Mouse (Mus musculus): Measurements from ENCODE around the gene Spef1. TPM values are rescaled to one million over a fixed set of nuclear protein-coding genes. Genes with fewer than 3 reads are reported as not detected.

Spef1 gene
- polyA plus RNA-seq, 1 experiment from 2014 or later: 5.8 TPM

DNA sequence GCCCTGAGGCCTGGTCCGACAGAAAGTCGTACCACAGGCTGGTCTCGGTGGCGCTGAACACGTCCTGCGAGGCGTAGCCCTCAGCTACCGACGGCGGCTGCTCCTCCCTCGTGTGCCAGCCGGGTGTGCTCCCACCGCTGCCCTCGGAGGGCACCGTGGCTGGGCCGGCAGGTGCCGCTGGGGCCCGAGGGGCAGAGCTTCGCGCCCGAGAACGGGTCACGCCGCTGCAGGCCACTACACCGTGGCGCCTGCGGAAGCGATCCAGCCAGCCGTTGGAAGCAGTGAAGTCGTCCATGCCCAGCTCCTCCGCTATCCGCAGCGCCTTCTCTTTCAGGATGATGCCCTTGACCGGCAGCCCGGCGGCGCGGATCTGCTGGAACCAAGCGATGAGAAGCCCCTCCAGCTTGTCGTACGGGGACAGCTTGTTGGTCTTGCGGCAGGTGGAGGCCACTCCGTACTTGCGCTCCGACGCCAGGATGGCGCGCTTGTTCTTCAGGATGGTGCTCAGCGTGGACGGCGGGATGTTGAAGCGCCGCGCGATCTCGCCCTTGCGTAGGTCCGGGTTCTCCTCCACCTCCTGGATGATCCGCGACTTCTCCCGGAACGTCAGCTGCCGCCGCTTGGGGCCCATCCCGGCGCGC, 7.7 kb downstream of the Spef1 start:
- peak; percentile 21; the same call in 1 of the 2 replicates for ATAC-seq (ENCODE audit: borderline replicate concordance, extremely low read depth, low FRiP score, low TSS enrichment)
- H3K27me3 ChIP-seq: no peaks in the 10 kb centered on the region
- peak overlapping the region; percentile 88 for H3K9ac ChIP-seq
- H3K36me3 ChIP-seq: 0 out of 2 replicates have a peak, but pooled peaks cover 4% of the 10 kb centered on the region
- no peaks in the 10 kb centered on the region for H3K9me3 ChIP-seq
- peaks cover 42% of the 10 kb centered on the region for H3K4me1 ChIP-seq
- WGBS: under 1% methylated on average over 63 of the region's 67 CpGs
- peak overlapping the region; percentile 93 for H3K27ac ChIP-seq
- H3K4me3 ChIP-seq: peak overlapping the region; percentile 77
- peak overlapping the region; percentile 91 for H3K4me2 ChIP-seq

DNA sequence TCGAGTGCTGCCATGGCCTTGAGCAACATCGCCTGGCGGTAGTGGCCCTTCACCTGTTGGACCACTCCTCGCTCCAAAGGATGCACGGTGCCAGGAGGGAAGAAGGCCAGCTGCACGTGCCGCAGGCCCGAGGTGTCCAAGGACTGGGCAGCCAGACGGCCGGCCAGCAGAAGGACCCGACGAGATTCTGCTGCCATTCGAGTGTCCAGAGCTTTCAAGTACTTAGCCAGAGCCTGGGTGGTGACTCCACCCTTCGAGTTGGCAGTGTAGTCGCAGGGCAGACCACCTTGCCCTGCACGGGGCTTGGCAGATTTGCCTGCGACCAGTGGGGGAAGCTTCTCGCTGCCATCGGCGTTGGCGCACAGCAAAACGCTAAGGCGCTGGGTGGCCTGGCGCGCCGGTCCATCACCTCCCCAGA, 8.2 kb downstream of the Spef1 start:
- no peaks in the 10 kb centered on the region for H3K9me3 ChIP-seq
- H3K36me3 ChIP-seq: 0 out of 2 replicates have a peak, but pooled peaks cover 4% of the 10 kb centered on the region
- H3K9ac ChIP-seq: peak overlapping the region; percentile 88
- H3K4me1 ChIP-seq: peaks cover 46% of the 10 kb centered on the region
- peak overlapping the region; percentile 91 for H3K4me2 ChIP-seq
- peak overlapping the region; percentile 77 for H3K4me3 ChIP-seq
- H3K27ac ChIP-seq: peak overlapping the region; percentile 93
- ATAC-seq (ENCODE audit: borderline replicate concordance, extremely low read depth, low FRiP score, low TSS enrichment): no peak
- 27% methylated on average over 26 of the region's 26 CpGs for WGBS
- H3K27me3 ChIP-seq: no peaks in the 10 kb centered on the region

DNA sequence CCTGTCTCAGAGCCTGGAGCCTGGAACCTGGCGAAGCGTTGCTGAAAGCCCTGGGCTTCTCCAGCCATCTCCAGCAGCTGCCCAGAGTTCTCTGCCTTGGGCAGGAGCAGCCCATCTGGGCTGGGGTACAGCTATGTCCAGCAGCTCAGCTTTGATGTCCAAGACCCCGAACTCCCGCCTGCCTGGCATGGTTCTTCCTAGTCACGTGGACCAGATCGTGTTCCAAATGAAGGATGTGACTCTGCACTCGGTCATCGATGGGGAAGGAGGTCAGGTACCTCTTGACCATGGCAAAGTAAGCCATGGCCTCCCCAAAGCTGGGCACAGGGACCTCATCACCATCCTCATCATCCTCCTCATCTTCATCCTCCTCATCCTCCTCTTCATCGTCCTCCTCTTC, 9.2 kb downstream of the Spef1 start:
- peak overlapping the region; percentile 60; the same call in 1 of the 2 replicates for H3K27ac ChIP-seq

DNA sequence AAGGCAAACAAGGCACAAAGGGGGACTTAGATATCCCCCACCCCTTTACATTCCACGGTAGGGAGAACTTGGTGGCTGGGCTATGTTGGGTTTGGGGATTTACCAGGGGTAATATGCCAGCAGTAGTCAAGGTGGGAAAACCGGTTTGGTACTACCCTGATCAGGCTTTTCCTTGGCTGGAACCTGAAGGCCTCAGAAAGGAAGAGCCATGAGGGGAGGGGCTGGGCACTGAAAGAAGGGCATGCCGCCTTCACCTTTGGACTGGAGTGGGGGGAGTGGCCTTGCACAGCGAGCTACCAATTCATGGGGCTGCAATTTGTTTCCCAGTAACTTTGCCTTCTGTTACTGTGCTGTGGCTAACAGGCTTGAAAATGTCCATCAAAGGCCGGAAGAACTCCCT, 10.6 kb downstream of the Spef1 start:
- Histone ChIP-seq H3K27ac (peak overlapping the region; percentile 60), H3K27me3 (peaks cover 20% of the 10 kb centered on the region), H3K9me3 (no peaks in the 10 kb centered on the region), H3K36me3 (0 out of 2 replicates have a peak, but pooled peaks cover 4% of the 10 kb centered on the region), H3K4me3 (no peak overlapping the region; the same call in 1 of the 2 replicates), H3K4me1 (peaks cover 48% of the 10 kb centered on the region), H3K9ac (no peak overlapping the region), H3K4me2 (peak overlapping the region; percentile 91)
- ATAC-seq (ENCODE audit: borderline replicate concordance, extremely low read depth, low FRiP score, low TSS enrichment): peak; percentile 21; the same call in 1 of the 2 replicates
- WGBS: 48% methylated on average over 5 of the region's 5 CpGs

More for the DNA sequence above, 9.2 kb downstream of the Spef1 start:
- peaks cover 46% of the 10 kb centered on the region for H3K4me1 ChIP-seq
- 0 out of 2 replicates have a peak, but pooled peaks cover 6% of the 10 kb centered on the region for H3K27me3 ChIP-seq
- H3K36me3 ChIP-seq: 0 out of 2 replicates have a peak, but pooled peaks cover 4% of the 10 kb centered on the region
- no peak for ATAC-seq (ENCODE audit: borderline replicate concordance, extremely low read depth, low FRiP score, low TSS enrichment)
- peak overlapping the region; percentile 91 for H3K4me2 ChIP-seq
- no peaks in the 10 kb centered on the region for H3K9me3 ChIP-seq
- H3K9ac ChIP-seq: 0 out of 2 replicates have a peak overlapping the region, but pooled peaks have one; percentile 27
- 80% methylated on average over 9 of the region's 9 CpGs for WGBS
- peak overlapping the region; percentile 77 for H3K4me3 ChIP-seq

DNA sequence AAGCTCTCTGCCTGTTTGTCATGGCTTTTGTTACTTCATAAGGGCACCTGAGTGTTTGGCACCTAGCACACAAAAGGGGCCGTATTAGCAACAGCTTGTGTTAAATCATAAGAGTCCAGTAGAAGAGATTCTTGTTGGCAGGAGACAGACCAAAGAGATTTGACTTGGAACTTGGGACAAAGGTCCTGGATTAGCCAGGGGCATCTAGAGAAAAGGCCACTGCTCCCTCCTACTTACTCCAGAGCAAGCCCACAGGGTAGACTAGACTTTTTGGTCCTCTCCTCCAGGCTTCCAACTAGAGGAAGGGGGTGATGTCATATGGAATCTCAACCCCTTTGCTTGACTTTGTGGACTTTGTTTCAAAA, 11.2 kb downstream of the Spef1 start:
- peaks cover 51% of the 10 kb centered on the region for H3K4me1 ChIP-seq
- H3K9me3 ChIP-seq: no peaks in the 10 kb centered on the region
- H3K9ac ChIP-seq: no peak overlapping the region
- H3K27me3 ChIP-seq: peaks cover 26% of the 10 kb centered on the region
- 0 out of 2 replicates have a peak overlapping the region, but pooled peaks have one; percentile 91 for H3K4me2 ChIP-seq
- H3K36me3 ChIP-seq: 0 out of 2 replicates have a peak, but pooled peaks cover 4% of the 10 kb centered on the region
- no peak overlapping the region for H3K4me3 ChIP-seq
- ATAC-seq (ENCODE audit: borderline replicate concordance, extremely low read depth, low FRiP score, low TSS enrichment): no peak
- 85% methylated on average over 1 of the region's 1 CpGs for WGBS
- peak overlapping the region; percentile 60 for H3K27ac ChIP-seq

DNA sequence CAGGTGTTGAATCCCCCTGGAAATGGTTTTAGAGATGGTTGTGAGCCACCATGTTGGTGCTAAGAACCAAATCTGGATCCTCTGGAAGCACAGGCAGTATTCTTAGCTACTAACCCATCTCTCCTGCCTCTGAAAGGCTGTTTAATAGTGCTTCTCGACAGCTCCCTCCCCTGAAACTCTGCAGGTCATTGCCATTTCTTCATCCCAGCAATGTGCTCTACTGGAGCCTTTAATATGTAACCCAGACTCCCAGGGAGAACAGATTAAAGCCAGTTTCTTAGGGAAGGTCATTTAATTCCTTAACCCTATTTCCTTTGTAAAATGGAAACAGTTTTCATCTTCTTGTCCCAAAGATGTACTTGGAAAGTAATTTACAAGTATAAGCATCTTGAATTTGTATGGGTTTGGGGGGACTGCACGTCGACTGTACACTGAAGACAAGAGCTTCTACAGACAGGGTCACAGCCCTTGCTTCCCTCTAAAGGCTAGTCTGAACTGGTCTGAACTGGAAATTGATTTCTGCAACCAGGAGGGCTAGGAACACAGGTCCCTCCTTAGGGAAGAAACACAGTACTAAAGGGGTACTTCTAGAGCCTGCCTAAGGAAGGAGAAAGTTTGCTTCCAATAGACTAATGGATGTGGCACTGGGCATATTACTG, 11.7 kb downstream of the Spef1 start:
- Histone ChIP-seq H3K27me3 (peaks cover 31% of the 10 kb centered on the region), H3K9me3 (no peaks in the 10 kb centered on the region), H3K27ac (peak overlapping the region; percentile 60), H3K4me2 (0 out of 2 replicates have a peak overlapping the region, but pooled peaks have one; percentile 91), H3K4me1 (peaks cover 51% of the 10 kb centered on the region), H3K9ac (no peak overlapping the region), H3K36me3 (0 out of 2 replicates have a peak, but pooled peaks cover 4% of the 10 kb centered on the region), H3K4me3 (no peak overlapping the region)
- no peak for ATAC-seq (ENCODE audit: borderline replicate concordance, extremely low read depth, low FRiP score, low TSS enrichment)
- 69% methylated on average over 3 of the region's 3 CpGs for WGBS

DNA sequence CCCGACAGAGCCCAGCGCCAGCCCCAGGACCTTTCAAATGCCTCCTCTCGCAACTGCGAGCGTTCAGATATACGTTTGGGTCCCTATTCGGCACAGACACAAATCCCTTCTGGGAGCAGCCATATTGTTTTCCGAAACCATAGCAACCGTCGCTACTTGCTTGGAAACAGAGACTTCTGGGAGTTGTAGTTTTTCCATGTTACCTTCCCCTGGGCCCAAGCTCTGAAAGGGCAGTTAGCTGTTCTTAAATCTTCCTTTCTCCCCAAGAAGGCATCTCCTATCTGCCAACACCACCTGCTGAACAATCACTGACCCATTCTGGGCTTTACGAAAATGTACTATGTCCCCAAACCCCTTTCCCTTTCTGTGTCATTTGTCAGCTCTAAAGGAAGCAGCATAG, 12.4 kb downstream of the Spef1 start:
- ATAC-seq (ENCODE audit: borderline replicate concordance, extremely low read depth, low FRiP score, low TSS enrichment): no peak
- peaks cover 51% of the 10 kb centered on the region for H3K4me1 ChIP-seq
- 0 out of 2 replicates have a peak, but pooled peaks cover 4% of the 10 kb centered on the region for H3K36me3 ChIP-seq
- 4% methylated on average over 11 of the region's 11 CpGs for WGBS
- no peak overlapping the region for H3K9ac ChIP-seq
- H3K27ac ChIP-seq: no peak overlapping the region
- H3K4me2 ChIP-seq: peak overlapping the region; percentile 64
- peaks cover 34% of the 10 kb centered on the region for H3K27me3 ChIP-seq
- peak overlapping the region; percentile 30 for H3K4me3 ChIP-seq
- H3K9me3 ChIP-seq: no peaks in the 10 kb centered on the region

DNA sequence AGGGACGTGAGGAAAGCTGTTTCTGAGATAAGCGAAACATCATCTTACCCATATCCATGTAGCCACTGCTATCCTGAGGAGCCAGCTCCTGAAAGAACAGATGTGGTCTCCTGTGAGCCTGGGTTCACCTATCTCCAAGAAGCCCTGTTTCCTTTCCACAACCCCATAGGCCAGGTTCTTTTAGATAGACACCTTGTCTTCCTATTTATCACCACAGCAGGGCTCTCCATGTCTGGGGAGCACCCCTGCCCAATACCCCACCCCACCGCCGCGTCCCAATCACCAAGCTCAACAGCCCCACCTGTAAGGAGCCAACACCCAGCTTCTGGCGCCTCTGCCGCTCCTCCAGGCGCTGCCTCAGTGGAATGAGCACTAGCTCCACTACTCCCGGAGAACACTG, 14.8 kb downstream of the Spef1 start:
- H3K4me1 ChIP-seq: peaks cover 33% of the 10 kb centered on the region
- H3K36me3 ChIP-seq: no peaks in the 10 kb centered on the region
- H3K9ac ChIP-seq: no peak overlapping the region
- no peak overlapping the region for H3K4me2 ChIP-seq
- H3K27ac ChIP-seq: no peak overlapping the region
- 51% methylated on average over 9 of the region's 9 CpGs for WGBS
- H3K9me3 ChIP-seq: no peaks in the 10 kb centered on the region
- ATAC-seq (ENCODE audit: borderline replicate concordance, extremely low read depth, low FRiP score, low TSS enrichment): no peak
- H3K27me3 ChIP-seq: peaks cover 34% of the 10 kb centered on the region
- H3K4me3 ChIP-seq: no peak overlapping the region

DNA sequence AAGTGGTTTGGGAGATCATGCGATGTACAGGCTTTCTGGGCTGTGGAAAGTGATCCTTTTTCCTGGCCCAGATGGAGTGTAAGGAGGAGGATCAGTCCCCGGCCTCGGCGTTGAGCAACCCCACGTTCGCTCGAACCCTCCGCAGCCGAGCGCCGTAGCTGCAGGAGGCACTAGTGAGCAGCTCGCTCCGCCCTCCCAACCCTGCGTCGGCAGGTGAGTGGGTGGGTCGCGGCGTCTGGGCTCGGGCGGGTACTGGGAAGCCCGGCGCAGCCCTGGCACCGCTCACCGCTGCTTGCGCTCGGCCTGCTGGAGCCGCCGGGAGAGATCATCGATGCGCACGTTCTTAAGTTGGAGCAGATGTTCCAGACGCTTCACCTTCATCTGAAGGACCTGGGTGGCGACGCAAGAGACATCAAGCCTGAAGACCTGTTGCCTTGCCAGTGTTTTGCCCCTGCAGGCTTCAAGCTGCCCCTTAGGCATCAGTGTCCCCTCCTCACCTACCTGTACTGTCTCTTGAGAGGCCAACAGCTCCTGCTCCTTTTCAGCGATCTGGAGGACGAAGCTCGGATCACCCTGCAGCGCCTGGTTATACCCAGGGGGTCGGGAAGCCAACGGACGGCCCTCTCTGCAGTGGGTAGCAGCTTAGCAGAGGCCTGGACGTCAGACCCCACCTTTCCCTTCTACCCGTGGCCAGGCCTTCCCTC, 15.5 kb downstream of the Spef1 start:
- H3K4me2 ChIP-seq: peak overlapping the region; percentile 47
- no peak overlapping the region for H3K9ac ChIP-seq
- 9% methylated on average over 43 of the region's 43 CpGs for WGBS
- peaks cover 26% of the 10 kb centered on the region for H3K4me1 ChIP-seq
- ATAC-seq (ENCODE audit: borderline replicate concordance, extremely low read depth, low FRiP score, low TSS enrichment): no peak
- no peak overlapping the region for H3K27ac ChIP-seq
- H3K36me3 ChIP-seq: no peaks in the 10 kb centered on the region
- peaks cover 34% of the 10 kb centered on the region for H3K27me3 ChIP-seq
- no peaks in the 10 kb centered on the region for H3K9me3 ChIP-seq
- peak overlapping the region; percentile 17 for H3K4me3 ChIP-seq

DNA sequence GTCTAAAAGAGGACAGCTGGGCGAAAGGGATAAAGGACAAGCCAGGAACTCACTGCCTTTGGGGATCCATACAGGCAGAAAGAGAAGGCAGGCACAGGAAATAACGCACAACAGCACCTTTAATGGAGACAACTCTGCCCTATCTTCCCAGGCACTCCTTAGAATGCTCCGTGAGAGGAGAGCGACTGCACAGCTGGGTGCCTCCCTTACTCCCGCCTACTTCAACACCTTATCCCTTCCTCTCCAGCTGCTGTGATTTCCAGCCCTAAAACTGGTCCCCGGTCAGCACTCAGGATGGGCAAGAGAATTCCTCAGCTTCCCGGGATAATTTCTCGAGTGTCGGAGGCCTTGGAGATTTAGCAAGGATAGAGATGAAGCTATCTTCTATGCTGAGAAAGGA, 16.1 kb downstream of the Spef1 start:
- peaks cover 34% of the 10 kb centered on the region for H3K27me3 ChIP-seq
- no peak overlapping the region for H3K9ac ChIP-seq
- no peak overlapping the region for H3K4me3 ChIP-seq
- whole genome bisulfite sequencing: 23% methylated on average over 9 of the region's 9 CpGs
- H3K27ac ChIP-seq: no peak overlapping the region
- H3K9me3 ChIP-seq: no peaks in the 10 kb centered on the region
- peak overlapping the region; percentile 47 for H3K4me2 ChIP-seq
- peaks cover 19% of the 10 kb centered on the region for H3K4me1 ChIP-seq
- no peak for ATAC-seq (ENCODE audit: borderline replicate concordance, extremely low read depth, low FRiP score, low TSS enrichment)
- no peaks in the 10 kb centered on the region for H3K36me3 ChIP-seq

DNA sequence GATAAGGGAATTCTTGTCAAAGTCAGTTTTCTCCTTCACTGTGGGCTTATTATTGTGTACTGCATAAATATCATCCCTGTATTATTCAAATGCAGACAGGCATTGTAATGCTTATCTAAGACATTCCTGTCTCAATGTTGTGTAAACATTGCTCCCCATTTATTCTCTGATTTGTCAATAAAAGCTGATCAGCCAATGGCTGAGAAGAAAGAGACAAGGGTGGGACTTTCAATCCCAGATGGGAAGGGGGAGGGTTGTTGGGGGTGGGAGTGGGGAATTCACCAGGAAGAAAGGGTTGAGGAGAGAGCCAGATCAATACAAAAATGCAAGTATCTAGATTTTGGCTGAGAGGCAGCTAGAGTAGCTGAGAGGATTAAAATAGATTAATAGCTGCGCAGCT, 18.2 kb downstream of the Spef1 start:
- H3K27me3 ChIP-seq: peaks cover 34% of the 10 kb centered on the region
- H3K9ac ChIP-seq: no peak overlapping the region
- no peaks in the 10 kb centered on the region for H3K36me3 ChIP-seq
- WGBS: 66% methylated on average over 1 of the region's 1 CpGs
- no peaks in the 10 kb centered on the region for H3K9me3 ChIP-seq
- no peak overlapping the region for H3K27ac ChIP-seq
- no peak overlapping the region for H3K4me2 ChIP-seq
- H3K4me3 ChIP-seq: no peak overlapping the region
- ATAC-seq (ENCODE audit: borderline replicate concordance, extremely low read depth, low FRiP score, low TSS enrichment): no peak
- 0 out of 2 replicates have a peak, but pooled peaks cover 5% of the 10 kb centered on the region for H3K4me1 ChIP-seq

Measured in lung, embryonic 15.5 days (tissue).